Mouse (Mus musculus): ENCODE data around the gene Cyp26b1.

Gene Cyp26b1

GRCm38 (mm10) chr6:84586551-84587200 is 7.0 kb downstream of the Cyp26b1 start:
- DNase-seq, result no peak

- DNase-seq, result no peak
Observed at GRCm38 (mm10) chr6:84585686-84586300, 7.9 kb downstream of the Cyp26b1 start.

- peak; percentile 22 for DNase-seq
Observed at GRCm38 (mm10) chr6:84584783-84585685, 8.7 kb downstream of the Cyp26b1 start.

GRCm38 (mm10) chr6:84583841-84584782 is 9.6 kb downstream of the Cyp26b1 start:
- DNase-seq, result no peak

- DNase-seq, result peak; percentile 53
Observed at GRCm38 (mm10) chr6:84583371-84583770, 10.3 kb downstream of the Cyp26b1 start.

GRCm38 (mm10) chr6:84582826-84583225 is 10.9 kb downstream of the Cyp26b1 start:
- DNase-seq, result no peak

- no peak for DNase-seq
Observed at GRCm38 (mm10) chr6:84581833-84582445, 11.8 kb downstream of the Cyp26b1 start.

- DNase-seq, result no peak
Observed at GRCm38 (mm10) chr6:84580979-84581832, 12.5 kb downstream of the Cyp26b1 start.

GRCm38 (mm10) chr6:84579508-84579907 is 14.2 kb downstream of the Cyp26b1 start:
- no peak for DNase-seq

- DNase-seq, result no peak
Observed at GRCm38 (mm10) chr6:84578928-84579327, 14.8 kb downstream of the Cyp26b1 start.

GRCm38 (mm10) chr6:84577898-84578297 is 15.8 kb downstream of the Cyp26b1 start:
- no peak for DNase-seq

- no peak for DNase-seq
Observed at GRCm38 (mm10) chr6:84573905-84574660, 19.6 kb downstream of the Cyp26b1 start.

- no peak for DNase-seq
Observed at GRCm38 (mm10) chr6:84570039-84570438, 23.7 kb downstream of the Cyp26b1 start.

- DNase-seq, result no peak
Observed at GRCm38 (mm10) chr6:84569590-84569989, 24.1 kb downstream of the Cyp26b1 start.

GRCm38 (mm10) chr6:84568880-84569279 is 24.8 kb downstream of the Cyp26b1 start:
- DNase-seq, result no peak

GRCm38 (mm10) chr6:84567696-84568095 is 26.0 kb downstream of the Cyp26b1 start:
- no peak for DNase-seq

GRCm38 (mm10) chr6:84566825-84567224 is 26.9 kb downstream of the Cyp26b1 start:
- no peak for DNase-seq

GRCm38 (mm10) chr6:84565245-84565644 is 28.5 kb downstream of the Cyp26b1 start:
- no peak for DNase-seq

GRCm38 (mm10) chr6:84562948-84563347 is 30.8 kb downstream of the Cyp26b1 start:
- no peak for DNase-seq

GRCm38 (mm10) chr6:84561171-84561570 is 32.5 kb downstream of the Cyp26b1 start:
- no peak for DNase-seq

All from right cerebral cortex, postnatal 25 days (tissue).